Mouse (Mus musculus) embryonic facial prominence, embryonic 11.5 days (tissue): ENCODE results near the gene Sik3. TPM values are rescaled to one million over a fixed set of nuclear protein-coding genes. Genes with fewer than 3 reads are reported as not detected.

Experiments
- ATAC-seq: fragments of 200-750 bp; cut with Nextera tagmentation; replicated peaks from 2 replicates; pipeline ENCODE4 v1.8.0; 2017; ENCODE audit warnings: low read depth; ENCODE audit not compliant: insufficient number of reproducible peaks, low FRiP score, low TSS enrichment
- DNase-seq: peaks from one replicate; pipeline ENCODE4 v3.0.0-alpha.2; 2015; ENCODE audit warnings: low spot score
- H3K27ac ChIP-seq: fragments of 300-500 bp; sonication (generic); replicated peaks from 2 replicates; pipeline ENCODE4 v1.5.1; 2014; ENCODE audit warnings: mild to moderate bottlenecking, low read depth, low read length, control low read depth
- H3K27me3 ChIP-seq: fragments of 300-500 bp; sonication (generic); 2 replicates; pipeline ENCODE4 v1.6.1; 2014; ENCODE audit warnings: mild to moderate bottlenecking, low read length, moderate library complexity, mixed read lengths; ENCODE audit not compliant: control insufficient read depth, insufficient read depth
- H3K36me3 ChIP-seq: fragments of 300-500 bp; sonication (generic); replicated peaks from 2 replicates; pipeline ENCODE4 v1.6.1; 2014; ENCODE audit warnings: low read depth, mild to moderate bottlenecking, low read length, moderate library complexity, mixed read lengths; ENCODE audit not compliant: control insufficient read depth, insufficient read depth
- H3K4me1 ChIP-seq: fragments of 300-500 bp; sonication (generic); 2 replicates; pipeline ENCODE4 v1.6.1; 2014; ENCODE audit warnings: low read length, mixed read lengths; ENCODE audit not compliant: control insufficient read depth, insufficient read depth
- H3K4me2 ChIP-seq: fragments of 300-500 bp; sonication (generic); 2 replicates; pipeline ENCODE4 v1.6.1; 2014; ENCODE audit warnings: low read depth, mild to moderate bottlenecking, control low read depth, low read length, moderate library complexity
- H3K4me3 ChIP-seq: fragments of 300-500 bp; sonication (generic); 2 replicates; pipeline ENCODE4 v1.5.1; 2014; ENCODE audit warnings: low read depth, low read length, control low read depth
- H3K9ac ChIP-seq: fragments of 300-500 bp; sonication (generic); replicated peaks from 2 replicates; pipeline ENCODE4 v1.6.1; 2014; ENCODE audit warnings: mild to moderate bottlenecking, control low read depth, low read length
- H3K9me3 ChIP-seq: fragments of 300-500 bp; sonication (generic); replicated peaks from 2 replicates; pipeline ENCODE4 v1.6.1; 2016; ENCODE audit warnings: mild to moderate bottlenecking, low read length, inconsistent platforms, mixed read lengths; ENCODE audit not compliant: control insufficient read depth
- WGBS: fragments of 180-500 bp; shearing (Covaris S2); extraction: QIAGEN DNeasy Blood & Tissue Kit; methylation state at CpG from one replicate; pipeline ENCODE4 v1.1.7; 2014; 5-methylcytosine and 5-hydroxymethylcytosine counted together
- polyA plus RNA-seq: library from polyadenylated mRNA; unstranded; fragments of >200 nt; fragmentation: Nextera tagmentation; extraction: Ambion mirVana; gene quantifications from 2 replicates; pipeline ENCODE4 v1.2.1, GENCODE M21; 2014

Sik3 gene
- polyA plus RNA-seq, 1 experiment from 2014 or later, result 8.2 TPM

- no peaks in the 10 kb centered on the region for H3K27me3 ChIP-seq
- WGBS, result 66% methylated on average over 4 of the region's 4 CpGs
- ATAC-seq (no peak), DNase-seq (no peak)
- no peaks in the 10 kb centered on the region for H3K9me3 ChIP-seq
- no peaks in the 10 kb centered on the region for H3K36me3 ChIP-seq
- no peak overlapping the region for H3K4me3 ChIP-seq
- no peak overlapping the region for H3K9ac ChIP-seq
- H3K27ac ChIP-seq, result no peak overlapping the region
- H3K4me1 ChIP-seq, result no peaks in the 10 kb centered on the region
- H3K4me2 ChIP-seq, result no peak overlapping the region
Measured at GRCm38 (mm10) chr9:46243122-46243521, 230.5 kb downstream of the Sik3 start.

- Histone ChIP-seq H3K4me1 (no peaks in the 10 kb centered on the region), H3K27ac (no peak overlapping the region), H3K36me3 (no peaks in the 10 kb centered on the region), H3K27me3 (no peaks in the 10 kb centered on the region), H3K9ac (no peak overlapping the region), H3K4me3 (no peak overlapping the region), H3K4me2 (no peak overlapping the region), H3K9me3 (no peaks in the 10 kb centered on the region)
- ATAC-seq (no peak), DNase-seq (no peak)
- WGBS, result 41% methylated on average over 8 of the region's 8 CpGs
Measured at GRCm38 (mm10) chr9:46243584-46243983, 231.0 kb downstream of the Sik3 start.

- H3K4me3 ChIP-seq, result no peak overlapping the region
- H3K4me2 ChIP-seq, result no peak overlapping the region
- 26% methylated on average over 11 of the region's 11 CpGs for WGBS
- peak; percentile 93 for DNase-seq
- H3K36me3 ChIP-seq, result no peaks in the 10 kb centered on the region
- H3K4me1 ChIP-seq, result no peaks in the 10 kb centered on the region
- peak; percentile 67; the same call in 1 of the 2 replicates for ATAC-seq
- no peaks in the 10 kb centered on the region for H3K9me3 ChIP-seq
- no peaks in the 10 kb centered on the region for H3K27me3 ChIP-seq
- H3K9ac ChIP-seq, result no peak overlapping the region
- H3K27ac ChIP-seq, result no peak overlapping the region
Measured at GRCm38 (mm10) chr9:46246752-46247324, 234.2 kb downstream of the Sik3 start.

GRCm38 (mm10) chr9:46256177-46256576 lies 243.6 kb downstream of the Sik3 start:
- H3K9ac ChIP-seq, result no peak overlapping the region
- H3K4me3 ChIP-seq, result no peak overlapping the region
- H3K4me1 ChIP-seq, result no peaks in the 10 kb centered on the region
- no peaks in the 10 kb centered on the region for H3K9me3 ChIP-seq
- H3K27ac ChIP-seq, result no peak overlapping the region
- DNase-seq (no peak), ATAC-seq (no peak)
- no peak overlapping the region for H3K4me2 ChIP-seq
- H3K27me3 ChIP-seq, result no peaks in the 10 kb centered on the region
- no peaks in the 10 kb centered on the region for H3K36me3 ChIP-seq
- WGBS, result 93% methylated on average over 7 of the region's 7 CpGs

- 86% methylated on average over 10 of the region's 10 CpGs for WGBS
- no peak overlapping the region for H3K4me2 ChIP-seq
- H3K4me3 ChIP-seq, result no peak overlapping the region
- no peaks in the 10 kb centered on the region for H3K4me1 ChIP-seq
- no peak overlapping the region for H3K27ac ChIP-seq
- no peaks in the 10 kb centered on the region for H3K36me3 ChIP-seq
- no peak for DNase-seq
- H3K9ac ChIP-seq, result no peak overlapping the region
- no peak for ATAC-seq
- H3K27me3 ChIP-seq, result no peaks in the 10 kb centered on the region
- no peaks in the 10 kb centered on the region for H3K9me3 ChIP-seq
Measured at GRCm38 (mm10) chr9:46256658-46257385, 244.2 kb downstream of the Sik3 start.

- H3K27ac ChIP-seq, result no peak overlapping the region
- ATAC-seq (no peak), DNase-seq (no peak)
- H3K4me1 ChIP-seq, result no peaks in the 10 kb centered on the region
- no peak overlapping the region for H3K4me2 ChIP-seq
- H3K9ac ChIP-seq, result no peak overlapping the region
- H3K36me3 ChIP-seq, result no peaks in the 10 kb centered on the region
- 78% methylated on average over 3 of the region's 3 CpGs for WGBS
- H3K9me3 ChIP-seq, result no peaks in the 10 kb centered on the region
- H3K4me3 ChIP-seq, result no peak overlapping the region
- no peaks in the 10 kb centered on the region for H3K27me3 ChIP-seq
Measured at GRCm38 (mm10) chr9:46257546-46257945, 244.9 kb downstream of the Sik3 start.

GRCm38 (mm10) chr9:46259111-46259510 lies 246.5 kb downstream of the Sik3 start:
- DNase-seq, result no peak

GRCm38 (mm10) chr9:46261131-46261530 lies 248.5 kb downstream of the Sik3 start:
- no peaks in the 10 kb centered on the region for H3K27me3 ChIP-seq
- H3K9ac ChIP-seq, result no peak overlapping the region
- no peaks in the 10 kb centered on the region for H3K9me3 ChIP-seq
- no peak overlapping the region for H3K4me2 ChIP-seq
- no peak for ATAC-seq
- no peaks in the 10 kb centered on the region for H3K4me1 ChIP-seq
- no peak overlapping the region for H3K4me3 ChIP-seq
- WGBS, result 91% methylated on average over 7 of the region's 7 CpGs
- no peak overlapping the region for H3K27ac ChIP-seq
- no peaks in the 10 kb centered on the region for H3K36me3 ChIP-seq
- DNase-seq, result no peak

More at GRCm38 (mm10) chr9:46259111-46259510, 246.5 kb downstream of the Sik3 start:
- Histone ChIP-seq H3K9ac (no peak overlapping the region), H3K27ac (no peak overlapping the region), H3K9me3 (no peaks in the 10 kb centered on the region), H3K4me2 (no peak overlapping the region), H3K4me1 (no peaks in the 10 kb centered on the region), H3K4me3 (no peak overlapping the region), H3K27me3 (no peaks in the 10 kb centered on the region), H3K36me3 (no peaks in the 10 kb centered on the region)
- ATAC-seq, result no peak
- 87% methylated on average over 6 of the region's 6 CpGs for WGBS
